Mouse (Mus musculus): ENCODE measurements at regions not wholly inside any gene's neighbourhood (a gene's known extent, or its start where the extent isn't known, plus 50 kb on each side); places are given as distances from the start of the nearest gene placed in this dataset.

DNA sequence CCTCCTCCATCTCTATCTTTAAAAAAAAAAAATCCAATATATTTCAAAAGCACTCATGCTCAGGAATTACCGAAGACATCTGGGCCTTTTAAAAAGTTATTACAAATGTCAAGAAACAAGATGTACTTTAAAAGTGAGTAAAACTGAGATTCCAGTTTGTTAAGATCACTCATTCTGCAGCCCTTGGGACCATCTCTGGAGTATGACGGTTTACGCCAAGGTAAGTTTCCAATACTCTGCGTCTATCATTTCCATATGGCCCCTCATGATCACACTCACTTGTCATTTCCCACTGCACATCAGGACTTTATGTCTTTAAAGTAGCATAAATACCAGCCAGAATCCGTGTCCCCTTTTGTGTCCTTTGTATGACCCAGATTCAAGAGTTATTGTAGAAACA is 58.5 kb upstream of the Aldh1b1 start:
- H3K27me3 ChIP-seq (ENCODE audit: control insufficient read depth, insufficient read depth, insufficient read length): peaks cover 63% of the 10 kb centered on the region
- TF ChIP-seq TCF3 (IDR thresholded peaks at IDR 0.05; ENCODE audit: insufficient read length, low read depth) (no peak), USF1 (IDR thresholded peaks at IDR 0.05; ENCODE audit: low read depth) (no peak), E2F4 (IDR thresholded peaks at IDR 0.05; ENCODE audit: insufficient read depth) (no peak), MAX (IDR thresholded peaks at IDR 0.05; ENCODE audit: low read depth) (no peak), POLR2A (IDR thresholded peaks at IDR 0.05; ENCODE audit: insufficient read length, low read depth) (no peak), SRF (IDR thresholded peaks at IDR 0.05; ENCODE audit: control insufficient read depth, insufficient read length, low read depth) (no peak), POLR2AphosphoS2 (IDR thresholded peaks at IDR 0.05; ENCODE audit: insufficient read length, low read depth) (no peak), CEBPB (IDR thresholded peaks at IDR 0.05; ENCODE audit: insufficient read depth, poor library complexity, severe bottlenecking) (no peak), REST (IDR thresholded peaks at IDR 0.05; ENCODE audit: insufficient read depth, insufficient read length) (no peak), MYOG (IDR thresholded peaks at IDR 0.05; ENCODE audit: control insufficient read depth in 1 of 3, insufficient read depth in 1 of 3, insufficient read length in 2 of 3, low read depth in 2 of 3) (no peak), MYOD1 (IDR thresholded peaks at IDR 0.05; ENCODE audit: control insufficient read depth in 1 of 3, insufficient read length in 2 of 3, low read depth in 2 of 3) (no peak), TCF12 (IDR thresholded peaks at IDR 0.05; ENCODE audit: insufficient read depth, poor library complexity, severe bottlenecking) (no peak)

DNA sequence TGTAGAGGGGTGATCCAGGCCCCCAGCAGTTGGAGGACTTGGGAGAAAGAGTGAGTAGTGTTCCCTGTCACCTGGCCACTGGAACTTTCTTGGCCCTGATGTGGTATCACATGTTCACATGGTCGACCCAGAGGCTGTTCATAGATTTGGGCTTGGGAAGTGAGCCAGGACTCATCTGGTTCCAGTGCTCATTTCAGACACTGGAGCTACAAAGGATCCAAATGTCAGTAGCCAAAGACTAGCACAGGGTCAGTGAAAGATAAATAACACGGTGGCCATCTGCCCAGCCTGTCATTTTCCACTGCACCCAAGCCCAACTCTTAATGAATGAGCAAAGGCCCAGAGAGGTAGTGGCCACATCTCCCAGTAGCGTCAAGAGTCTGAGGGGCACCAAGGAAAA is 59.1 kb upstream of the Aldh1b1 start:
- Histone ChIP-seq H3K36me3 (ENCODE audit: control insufficient read depth, insufficient read depth) (no peaks in the 10 kb centered on the region), H3K79me2 (ENCODE audit: control insufficient read depth, insufficient read depth) (no peaks in the 10 kb centered on the region), H3ac (ENCODE audit: control insufficient read depth, insufficient read length) (no peak overlapping the region), H3K27me3 (ENCODE audit: control insufficient read depth, insufficient read depth, insufficient read length) (peaks cover 63% of the 10 kb centered on the region), H3K4me3 (no peak overlapping the region), H3K4me2 (ENCODE audit: low read depth) (no peak overlapping the region)
- TF ChIP-seq USF1 (IDR thresholded peaks at IDR 0.05; ENCODE audit: low read depth) (no peak), CEBPB (IDR thresholded peaks at IDR 0.05; ENCODE audit: insufficient read depth, poor library complexity, severe bottlenecking) (no peak), POLR2AphosphoS2 (IDR thresholded peaks at IDR 0.05; ENCODE audit: insufficient read length, low read depth) (no peak), MYOG (IDR thresholded peaks at IDR 0.05; ENCODE audit: control insufficient read depth in 1 of 3, insufficient read depth in 1 of 3, insufficient read length in 2 of 3, low read depth in 2 of 3) (no peak)

More for the DNA sequence above, 58.5 kb upstream of the Aldh1b1 start:
- Histone ChIP-seq H3K4me2 (ENCODE audit: low read depth) (no peak overlapping the region), H3ac (ENCODE audit: control insufficient read depth, insufficient read length) (no peak overlapping the region), H3K36me3 (ENCODE audit: control insufficient read depth, insufficient read depth) (no peaks in the 10 kb centered on the region), H3K4me3 (no peak overlapping the region), H3K79me2 (ENCODE audit: control insufficient read depth, insufficient read depth) (no peaks in the 10 kb centered on the region)

DNA sequence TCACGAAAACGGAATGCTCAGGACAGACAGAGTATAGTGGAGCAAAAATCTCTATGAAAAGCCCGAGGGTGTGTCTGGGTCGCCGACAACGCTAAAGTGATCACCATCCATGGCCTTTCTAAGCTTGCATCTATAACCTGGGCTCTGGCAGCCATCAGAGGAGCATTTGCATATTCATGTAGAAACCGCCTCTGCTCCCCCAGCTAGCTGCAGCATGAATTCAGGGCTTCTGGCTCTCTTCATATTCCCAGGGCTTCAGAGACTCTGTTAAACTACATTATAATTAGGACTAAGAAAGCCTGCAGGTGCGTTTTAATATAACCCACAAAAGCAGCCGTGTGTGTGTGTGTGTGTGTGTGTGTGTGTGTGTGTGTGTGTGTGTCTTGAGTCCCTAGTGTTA is 59.7 kb upstream of the Aldh1b1 start:
- TF ChIP-seq POLR2AphosphoS2 (IDR thresholded peaks at IDR 0.05; ENCODE audit: insufficient read length, low read depth) (no peak), CEBPB (IDR thresholded peaks at IDR 0.05; ENCODE audit: insufficient read depth, poor library complexity, severe bottlenecking) (no peak), TCF12 (IDR thresholded peaks at IDR 0.05; ENCODE audit: insufficient read depth, poor library complexity, severe bottlenecking) (no peak), USF1 (IDR thresholded peaks at IDR 0.05; ENCODE audit: low read depth) (no peak)
- peaks cover 63% of the 10 kb centered on the region for H3K27me3 ChIP-seq (ENCODE audit: control insufficient read depth, insufficient read depth, insufficient read length)

DNA sequence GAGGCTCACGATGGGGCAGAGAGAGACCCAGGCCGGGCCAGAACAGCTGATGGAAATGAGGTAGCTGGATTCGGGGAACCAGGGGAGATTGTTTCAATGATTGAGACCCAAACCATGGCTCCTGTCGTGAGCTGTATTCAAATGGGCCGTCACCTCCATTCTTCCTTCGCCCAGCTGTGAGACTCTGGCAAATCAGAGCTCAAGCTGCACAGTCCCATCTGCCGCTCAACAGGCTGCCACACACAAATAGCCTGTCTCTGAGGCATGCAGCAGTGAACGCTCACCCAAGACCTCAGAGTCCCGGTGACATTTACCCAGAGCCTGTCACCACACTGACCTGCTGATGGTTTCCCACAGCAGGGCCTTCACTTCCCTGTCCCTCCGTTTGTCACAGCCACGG is 60.1 kb upstream of the Aldh1b1 start:
- Histone ChIP-seq H3K4me2 (ENCODE audit: low read depth) (no peak overlapping the region), H3K79me2 (ENCODE audit: control insufficient read depth, insufficient read depth) (no peaks in the 10 kb centered on the region), H3K4me3 (no peak overlapping the region), H3ac (ENCODE audit: control insufficient read depth, insufficient read length) (no peak overlapping the region), H3K27me3 (ENCODE audit: control insufficient read depth, insufficient read depth, insufficient read length) (peaks cover 63% of the 10 kb centered on the region), H3K36me3 (ENCODE audit: control insufficient read depth, insufficient read depth) (no peaks in the 10 kb centered on the region)
- no peak for TF ChIP-seq REST (IDR thresholded peaks at IDR 0.05; ENCODE audit: insufficient read depth, insufficient read length)
- TF ChIP-seq TCF12 (IDR thresholded peaks at IDR 0.05; ENCODE audit: insufficient read depth, poor library complexity, severe bottlenecking): no peak
- TF ChIP-seq CEBPB (IDR thresholded peaks at IDR 0.05; ENCODE audit: insufficient read depth, poor library complexity, severe bottlenecking): no peak

More for the DNA sequence above, 59.7 kb upstream of the Aldh1b1 start:
- Histone ChIP-seq H3K4me3 (no peak overlapping the region), H3K36me3 (ENCODE audit: control insufficient read depth, insufficient read depth) (no peaks in the 10 kb centered on the region), H3K4me2 (ENCODE audit: low read depth) (no peak overlapping the region), H3K79me2 (ENCODE audit: control insufficient read depth, insufficient read depth) (no peaks in the 10 kb centered on the region), H3ac (ENCODE audit: control insufficient read depth, insufficient read length) (no peak overlapping the region)

DNA sequence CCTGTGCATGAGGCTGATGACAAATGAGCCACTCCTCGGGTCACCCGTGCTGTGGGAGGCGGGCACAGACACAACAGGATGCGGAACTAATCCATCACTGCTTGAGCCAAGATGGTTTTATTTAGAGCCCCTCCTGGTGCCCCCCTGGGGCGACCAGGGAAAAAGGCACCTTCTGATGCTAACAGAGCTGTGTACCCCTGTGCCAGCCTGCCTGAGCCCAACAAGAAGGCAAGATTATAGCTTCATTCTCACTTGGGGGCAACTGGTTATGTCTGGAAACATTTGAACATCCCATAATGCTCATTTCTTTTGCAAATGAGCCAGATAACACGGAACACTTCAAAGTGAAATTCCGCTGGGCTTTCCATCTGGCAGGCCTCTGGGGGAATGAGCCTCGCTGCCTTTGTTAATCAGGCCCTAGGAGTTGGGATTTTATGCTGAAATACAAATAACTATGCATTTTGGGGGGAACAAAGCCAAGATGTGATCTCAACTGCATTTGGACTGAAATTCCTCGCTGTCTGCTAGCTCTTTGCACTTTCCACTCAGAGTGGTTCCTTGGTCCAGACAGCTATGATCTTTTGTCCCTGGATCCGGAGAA is 62.5 kb upstream of the Aldh1b1 start:
- TF ChIP-seq POLR2A (IDR thresholded peaks at IDR 0.05; ENCODE audit: insufficient read length, low read depth) (no peak), POLR2AphosphoS2 (IDR thresholded peaks at IDR 0.05; ENCODE audit: insufficient read length, low read depth) (no peak), TCF12 (IDR thresholded peaks at IDR 0.05; ENCODE audit: insufficient read depth, poor library complexity, severe bottlenecking) (no peak), MYOD1 (IDR thresholded peaks at IDR 0.05; ENCODE audit: control insufficient read depth in 1 of 3, insufficient read length in 2 of 3, low read depth in 2 of 3) (no peak), SRF (IDR thresholded peaks at IDR 0.05; ENCODE audit: control insufficient read depth, insufficient read length, low read depth) (no peak), USF1 (IDR thresholded peaks at IDR 0.05; ENCODE audit: low read depth) (no peak), REST (IDR thresholded peaks at IDR 0.05; ENCODE audit: insufficient read depth, insufficient read length) (no peak), CEBPB (IDR thresholded peaks at IDR 0.05; ENCODE audit: insufficient read depth, poor library complexity, severe bottlenecking) (no peak), MAX (IDR thresholded peaks at IDR 0.05; ENCODE audit: low read depth) (no peak), MYOG (IDR thresholded peaks at IDR 0.05; ENCODE audit: control insufficient read depth in 1 of 3, insufficient read depth in 1 of 3, insufficient read length in 2 of 3, low read depth in 2 of 3) (no peak), E2F4 (IDR thresholded peaks at IDR 0.05; ENCODE audit: insufficient read depth) (no peak), TCF3 (IDR thresholded peaks at IDR 0.05; ENCODE audit: insufficient read length, low read depth) (no peak)
- Histone ChIP-seq H3K27me3 (ENCODE audit: control insufficient read depth, insufficient read depth, insufficient read length) (peaks cover 42% of the 10 kb centered on the region), H3K4me3 (no peak overlapping the region), H3K4me2 (ENCODE audit: low read depth) (no peak overlapping the region), H3K79me2 (ENCODE audit: control insufficient read depth, insufficient read depth) (no peaks in the 10 kb centered on the region), H3ac (ENCODE audit: control insufficient read depth, insufficient read length) (no peak overlapping the region), H3K36me3 (ENCODE audit: control insufficient read depth, insufficient read depth) (no peaks in the 10 kb centered on the region)
